Mouse (Mus musculus) cerebellum, adult 2 months (tissue): ENCODE results near the gene Mcub.

Source experiments
- CTCF ChIP-seq: fragments of 200-500 bp; IDR thresholded peaks from 2 replicates; pipeline ENCODE4 v1.5.1; 2011; ENCODE audit warnings: low read depth, mild to moderate bottlenecking, control low read depth, low read length, moderate library complexity, borderline replicate concordance; ENCODE audit not compliant: insufficient read depth
- POLR2A ChIP-seq: fragments of 200-500 bp; IDR thresholded peaks from 2 replicates; pipeline ENCODE4 v1.6.1; 2011; ENCODE audit warnings: low read length, control low read depth, borderline replicate concordance; ENCODE audit not compliant: insufficient read depth

DNA sequence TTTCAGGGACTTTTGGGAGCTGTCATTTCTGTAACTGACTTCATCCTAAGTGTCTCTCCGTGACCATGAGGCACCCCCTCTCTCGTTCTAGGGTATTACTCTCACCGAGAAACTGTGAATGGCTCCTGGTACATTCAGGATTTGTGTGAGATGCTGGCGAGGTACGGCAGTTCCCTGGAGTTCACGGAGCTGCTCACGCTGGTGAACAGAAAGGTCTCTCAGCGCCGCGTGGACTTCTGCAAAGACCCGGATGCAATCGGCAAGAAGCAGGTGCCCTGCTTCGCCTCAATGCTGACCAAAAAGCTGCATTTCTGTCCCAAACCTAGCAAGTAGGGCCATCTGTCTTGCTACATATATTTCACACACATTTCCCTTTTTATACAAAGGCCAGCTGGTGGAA, 56.8 kb downstream of the Mcub start:
- TF ChIP-seq CTCF (no peak), POLR2A (no peak)
